Comparison of ENCODE assay signal across 7 mouse cellular contexts in the genomic region with DNA sequence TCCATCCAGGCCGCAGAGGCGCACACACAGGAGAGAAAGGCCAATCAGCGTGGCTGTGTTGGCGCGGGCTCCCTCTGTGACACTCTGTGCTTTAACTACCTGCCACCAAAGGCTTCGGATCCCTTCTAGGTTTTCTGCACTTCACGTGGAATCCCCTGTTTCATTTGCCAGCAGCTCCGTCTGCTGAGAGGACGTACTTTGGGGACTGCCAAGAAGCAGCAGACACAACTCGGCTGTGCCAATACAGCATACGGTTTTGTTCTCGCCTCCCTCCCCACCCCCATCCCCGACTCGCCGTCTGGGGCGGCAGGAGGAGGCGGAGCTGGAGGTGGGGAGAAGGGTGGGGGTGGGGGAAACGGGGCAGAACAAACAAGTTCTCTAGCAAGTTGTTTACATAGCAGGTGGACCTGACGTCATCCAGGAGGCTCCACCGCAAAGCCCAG. TPM values are rescaled to one million over a fixed set of nuclear protein-coding genes. Genes with fewer than 3 reads are reported as not detected.
DNase-seq lines count a peak whose midpoint lies in the region; ATAC-seq lines count a peak whose summit lies in the region.

No protein-coding gene starts in this region.

- under 1% methylated on average over 20 of the region's 20 CpGs for WGBS in intestine, embryonic 15.5 days
- WGBS in limb, embryonic 11.5 days = 0% methylated on average over 20 of the region's 20 CpGs
- WGBS in midbrain, embryonic 15.5 days = under 1% methylated on average over 20 of the region's 20 CpGs

- H3K9ac ChIP-seq in intestine, embryonic 15.5 days = peak overlapping the region; percentile 18
- H3K9ac ChIP-seq in limb, embryonic 11.5 days (ENCODE audit: low read length) = peak overlapping the region; percentile 79
- H3K9ac ChIP-seq in midbrain, embryonic 15.5 days = peak overlapping the region; percentile 78

- peaks cover 3% of the 10 kb centered on the region; the same call in 1 of the 2 replicates for H3K27me3 ChIP-seq in intestine, embryonic 15.5 days (replicated peaks)
- no peaks in the 10 kb centered on the region for H3K27me3 ChIP-seq in limb, embryonic 11.5 days (ENCODE audit: control insufficient read depth, insufficient read depth, low read length)
- H3K27me3 ChIP-seq in midbrain, embryonic 15.5 days (replicated peaks) = no peaks in the 10 kb centered on the region

- peak overlapping the region; percentile 84 for H3K4me2 ChIP-seq in intestine, embryonic 15.5 days (replicated peaks)
- peak overlapping the region; percentile 89 for H3K4me2 ChIP-seq in limb, embryonic 11.5 days (ENCODE audit: low read depth, severe bottlenecking)
- peak overlapping the region; percentile 97 for H3K4me2 ChIP-seq in midbrain, embryonic 15.5 days

- peak; percentile 83 for ATAC-seq in intestine, embryonic 15.5 days
- peak; percentile 72 for ATAC-seq in limb, embryonic 11.5 days (ENCODE audit: insufficient number of reproducible peaks, low FRiP score, low TSS enrichment, low read depth)
- ATAC-seq in midbrain, embryonic 15.5 days (replicated peaks) = peak; percentile 85

- H3K27ac ChIP-seq in intestine, embryonic 15.5 days = peak overlapping the region; percentile 69
- H3K27ac ChIP-seq in limb, embryonic 11.5 days (replicated peaks; ENCODE audit: low read depth, low read length) = peak overlapping the region; percentile 92
- peak overlapping the region; percentile 72 for H3K27ac ChIP-seq in midbrain, embryonic 15.5 days

- peak overlapping the region; percentile 57 for H3K4me3 ChIP-seq in intestine, embryonic 15.5 days (replicated peaks)
- H3K4me3 ChIP-seq in limb, embryonic 11.5 days (ENCODE audit: low read depth, low read length) = peak overlapping the region; percentile 69
- H3K4me3 ChIP-seq in midbrain, embryonic 15.5 days = peak overlapping the region; percentile 94

- H3K4me1 ChIP-seq in intestine, embryonic 15.5 days (replicated peaks) = peaks cover 16% of the 10 kb centered on the region; the same call in 1 of the 2 replicates
- peaks cover 8% of the 10 kb centered on the region for H3K4me1 ChIP-seq in limb, embryonic 11.5 days (ENCODE audit: control insufficient read depth, insufficient read depth, low read length)
- H3K4me1 ChIP-seq in midbrain, embryonic 15.5 days = peaks cover 37% of the 10 kb centered on the region

- peak; percentile 57 to 68 for DNase-seq in adrenal gland, postnatal 36 days
- DNase-seq in embryo, embryonic 11.5 days (ENCODE audit: low read depth, low spot score) = peak; percentile 66
- DNase-seq in heart, adult 11 months = peak; percentile 98
- peak; percentile 85 for DNase-seq in limb, embryonic 11.5 days (ENCODE audit: low spot score)
- DNase-seq in testis, postnatal 14 days (ENCODE audit: low spot score) = peak; percentile 16

- H3K36me3 ChIP-seq in intestine, embryonic 15.5 days = no peaks in the 10 kb centered on the region
- no peaks in the 10 kb centered on the region for H3K36me3 ChIP-seq in limb, embryonic 11.5 days (ENCODE audit: control insufficient read depth, insufficient read depth, low read length)
- no peaks in the 10 kb centered on the region for H3K36me3 ChIP-seq in midbrain, embryonic 15.5 days (replicated peaks)

- no peaks in the 10 kb centered on the region for H3K9me3 ChIP-seq in intestine, embryonic 15.5 days
- H3K9me3 ChIP-seq in limb, embryonic 11.5 days (ENCODE audit: control insufficient read depth, low read length) = no peaks in the 10 kb centered on the region
- H3K9me3 ChIP-seq in midbrain, embryonic 15.5 days = no peaks in the 10 kb centered on the region

RNA-seq across cellular contexts. Expression of gene Foxp2, which starts 0.5 kb away (rescaled TPM):
- 1 to 10 TPM; 6.1 to 6.2 TPM for total RNA-seq in adrenal gland, postnatal 36 days (2021)
- 15.7 and 18.2 TPM in 2 replicates for polyA plus RNA-seq in intestine, embryonic 15.5 days (2015; fragmentation: Nextera tagmentation; extraction: Ambion mirVana)
- 24.2 and 27.3 TPM in 2 replicates for polyA plus RNA-seq in limb, embryonic 11.5 days (2014; fragmentation: Nextera tagmentation; extraction: Ambion mirVana)
- 78.7 and 80.9 TPM in 2 replicates for polyA plus RNA-seq in midbrain, embryonic 15.5 days (2015; fragmentation: Nextera tagmentation; extraction: Ambion mirVana)

Comparison
In these comparisons a context has a peak if more than half of its experiments do, and no peak if none do; other contexts are left out.
1. Peak in every context shown above with its lines: DNase-seq, ATAC-seq, H3K4me3 ChIP-seq and H3K27ac ChIP-seq.
2. DNase-seq: peak in every context shown above with its lines; median percentile 98 in heart, adult 11 months; 85 in limb, embryonic 11.5 days; 66 in embryo, embryonic 11.5 days; 62 in adrenal gland, postnatal 36 days; 16 in testis, postnatal 14 days.
3. H3K9ac ChIP-seq: peak in every context shown above with its lines; median percentile 79 in limb, embryonic 11.5 days; 78 in midbrain, embryonic 15.5 days; 18 in intestine, embryonic 15.5 days.